Mouse (Mus musculus): ENCODE measurements at regions not wholly inside any gene's neighbourhood (a gene's known extent, or its start where the extent isn't known, plus 50 kb on each side); places are given as distances from the start of the nearest gene placed in this dataset.

DNA sequence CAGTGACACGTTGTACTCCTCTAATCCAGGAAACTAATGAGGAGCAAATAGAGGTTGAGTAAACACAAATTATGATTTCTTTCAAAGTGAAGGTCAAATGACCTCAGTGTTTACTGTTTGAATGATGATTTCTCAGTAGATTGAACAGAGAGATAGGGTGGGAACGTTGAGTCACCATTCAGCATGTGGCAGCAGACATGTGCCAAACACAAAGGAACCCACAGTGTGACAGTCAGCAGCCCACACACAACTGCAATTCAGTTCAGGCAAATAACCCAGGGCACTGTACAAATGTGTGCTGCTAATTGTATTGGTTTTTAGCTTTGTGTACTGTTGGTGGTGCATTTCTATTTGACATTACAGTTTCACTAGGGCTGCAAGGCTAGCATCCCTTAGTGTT lies 254.1 kb upstream of the Kirrel3 start:
- WGBS, result 28% methylated on average over 2 of the region's 2 CpGs
- ATAC-seq (ENCODE audit: insufficient read depth, low read depth) (no peak), DNase-seq (ENCODE audit: low spot score) (no peak)
- no peak overlapping the region for H3K4me2 ChIP-seq (ENCODE audit: low read depth, low read length)
- no peak overlapping the region for H3K9ac ChIP-seq (replicated peaks; ENCODE audit: low read depth, low read length)
- no peaks in the 10 kb centered on the region for H3K27me3 ChIP-seq (ENCODE audit: control insufficient read depth, insufficient read depth, low read length)
- H3K9me3 ChIP-seq (replicated peaks; ENCODE audit: control insufficient read depth, low read length), result no peaks in the 10 kb centered on the region
- no peaks in the 10 kb centered on the region for H3K36me3 ChIP-seq (replicated peaks; ENCODE audit: control insufficient read depth, insufficient read depth, low read length)
- no peak overlapping the region for H3K27ac ChIP-seq (ENCODE audit: low read depth)
- no peak overlapping the region for H3K4me3 ChIP-seq (ENCODE audit: low read depth, low read length)
- TF ChIP-seq EP300 (IDR thresholded peaks at IDR 0.05; ENCODE audit: low read depth) (no peak), CTCF (IDR thresholded peaks at IDR 0.05; ENCODE audit: low read depth) (no peak)
- H3K4me1 ChIP-seq (ENCODE audit: control insufficient read depth, insufficient read depth), result no peaks in the 10 kb centered on the region

DNA sequence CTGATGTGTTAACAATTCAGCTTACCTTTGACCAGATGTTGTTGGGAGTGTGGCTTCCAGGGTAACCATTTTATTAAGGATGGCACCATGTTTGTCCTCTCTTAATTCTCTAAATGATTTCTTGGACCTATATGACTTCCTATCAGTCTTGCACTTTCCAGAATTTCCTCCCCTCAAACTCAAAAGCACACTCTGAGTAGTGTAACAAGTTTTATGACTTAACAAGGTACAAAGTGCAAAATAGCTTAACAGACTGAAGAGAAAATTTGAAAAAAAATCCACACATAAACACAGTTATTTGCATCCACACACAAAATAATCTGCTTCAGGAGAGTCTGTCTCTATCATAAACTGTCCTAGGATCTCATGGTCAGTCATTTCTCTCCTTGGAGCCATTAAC lies 251.0 kb upstream of the Kirrel3 start:
- H3K27me3 ChIP-seq (ENCODE audit: control insufficient read depth, insufficient read depth, low read length), result no peaks in the 10 kb centered on the region
- DNase-seq (ENCODE audit: low spot score), result no peak
- H3K4me1 ChIP-seq (ENCODE audit: control insufficient read depth, insufficient read depth), result no peaks in the 10 kb centered on the region
- ATAC-seq (ENCODE audit: insufficient read depth, low read depth), result no peak
- no peak overlapping the region for H3K27ac ChIP-seq (ENCODE audit: low read depth)
- H3K9me3 ChIP-seq (replicated peaks; ENCODE audit: control insufficient read depth, low read length), result no peaks in the 10 kb centered on the region
- H3K36me3 ChIP-seq (replicated peaks; ENCODE audit: control insufficient read depth, insufficient read depth, low read length), result no peaks in the 10 kb centered on the region
- TF ChIP-seq EP300 (IDR thresholded peaks at IDR 0.05; ENCODE audit: low read depth) (no peak), CTCF (IDR thresholded peaks at IDR 0.05; ENCODE audit: low read depth) (no peak)
- H3K4me3 ChIP-seq (ENCODE audit: low read depth, low read length), result no peak overlapping the region
- H3K9ac ChIP-seq (replicated peaks; ENCODE audit: low read depth, low read length), result no peak overlapping the region
- no peak overlapping the region for H3K4me2 ChIP-seq (ENCODE audit: low read depth, low read length)

DNA sequence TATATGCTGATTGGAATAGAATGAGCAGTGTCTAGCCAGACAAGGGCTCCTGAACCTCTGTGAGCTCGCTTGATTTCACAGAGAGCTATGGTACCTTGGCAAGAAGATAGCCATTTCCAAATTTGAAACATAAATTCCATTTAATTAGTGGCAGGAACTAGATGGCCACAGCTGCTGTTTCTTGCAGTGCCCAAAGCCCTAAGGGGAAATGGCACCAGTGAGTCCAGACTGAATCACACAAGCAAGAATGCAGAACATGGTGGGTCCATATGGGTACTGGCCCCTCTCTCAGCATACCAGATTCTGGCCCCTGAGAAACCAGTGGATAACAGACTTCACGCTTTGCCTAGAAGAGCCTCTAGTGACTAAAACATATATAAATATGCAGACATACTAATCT lies 246.2 kb upstream of the Kirrel3 start:
- no peak overlapping the region for H3K4me3 ChIP-seq (ENCODE audit: low read depth, low read length)
- 76% methylated on average over 2 of the region's 2 CpGs for WGBS
- H3K9me3 ChIP-seq (replicated peaks; ENCODE audit: control insufficient read depth, low read length), result no peaks in the 10 kb centered on the region
- H3K36me3 ChIP-seq (replicated peaks; ENCODE audit: control insufficient read depth, insufficient read depth, low read length), result no peaks in the 10 kb centered on the region
- no peak overlapping the region for H3K9ac ChIP-seq (replicated peaks; ENCODE audit: low read depth, low read length)
- TF ChIP-seq CTCF (IDR thresholded peaks at IDR 0.05; ENCODE audit: low read depth) (no peak), EP300 (IDR thresholded peaks at IDR 0.05; ENCODE audit: low read depth) (no peak)
- no peaks in the 10 kb centered on the region for H3K27me3 ChIP-seq (ENCODE audit: control insufficient read depth, insufficient read depth, low read length)
- ATAC-seq (ENCODE audit: insufficient read depth, low read depth) (no peak), DNase-seq (ENCODE audit: low spot score) (no peak)
- no peak overlapping the region for H3K27ac ChIP-seq (ENCODE audit: low read depth)
- no peaks in the 10 kb centered on the region for H3K4me1 ChIP-seq (ENCODE audit: control insufficient read depth, insufficient read depth)
- H3K4me2 ChIP-seq (ENCODE audit: low read depth, low read length), result no peak overlapping the region

DNA sequence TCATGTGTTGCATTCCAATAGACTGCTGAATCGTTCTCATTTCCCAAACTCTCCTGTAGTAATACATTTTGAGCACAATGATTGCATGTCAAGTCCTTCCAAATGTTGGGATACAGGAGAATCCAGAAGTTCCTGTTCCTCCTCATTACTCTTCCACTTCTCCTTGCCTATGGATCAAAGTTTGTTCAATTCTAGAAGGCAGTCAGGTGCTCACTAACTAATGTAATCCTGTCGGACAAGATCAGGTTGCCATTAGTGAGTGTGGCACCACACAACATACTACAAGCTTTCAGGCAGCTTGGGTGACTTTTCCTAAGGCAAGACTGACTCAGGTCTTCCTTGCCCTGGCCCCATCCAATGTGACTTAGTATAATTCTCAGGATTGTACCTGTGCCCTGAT lies 242.0 kb upstream of the Kirrel3 start:
- 71% methylated on average over 2 of the region's 2 CpGs for WGBS
- H3K4me3 ChIP-seq (ENCODE audit: low read depth, low read length), result no peak overlapping the region
- ATAC-seq (ENCODE audit: insufficient read depth, low read depth), result no peak
- no peak for DNase-seq (ENCODE audit: low spot score)
- no peak overlapping the region for H3K4me2 ChIP-seq (ENCODE audit: low read depth, low read length)
- H3K9ac ChIP-seq (replicated peaks; ENCODE audit: low read depth, low read length), result no peak overlapping the region
- H3K36me3 ChIP-seq (replicated peaks; ENCODE audit: control insufficient read depth, insufficient read depth, low read length), result no peaks in the 10 kb centered on the region
- H3K27ac ChIP-seq (ENCODE audit: low read depth), result no peak overlapping the region
- no peaks in the 10 kb centered on the region for H3K4me1 ChIP-seq (ENCODE audit: control insufficient read depth, insufficient read depth)
- H3K27me3 ChIP-seq (ENCODE audit: control insufficient read depth, insufficient read depth, low read length), result no peaks in the 10 kb centered on the region
- no peak for TF ChIP-seq EP300 (IDR thresholded peaks at IDR 0.05; ENCODE audit: low read depth)
- H3K9me3 ChIP-seq (replicated peaks; ENCODE audit: control insufficient read depth, low read length), result no peaks in the 10 kb centered on the region

DNA sequence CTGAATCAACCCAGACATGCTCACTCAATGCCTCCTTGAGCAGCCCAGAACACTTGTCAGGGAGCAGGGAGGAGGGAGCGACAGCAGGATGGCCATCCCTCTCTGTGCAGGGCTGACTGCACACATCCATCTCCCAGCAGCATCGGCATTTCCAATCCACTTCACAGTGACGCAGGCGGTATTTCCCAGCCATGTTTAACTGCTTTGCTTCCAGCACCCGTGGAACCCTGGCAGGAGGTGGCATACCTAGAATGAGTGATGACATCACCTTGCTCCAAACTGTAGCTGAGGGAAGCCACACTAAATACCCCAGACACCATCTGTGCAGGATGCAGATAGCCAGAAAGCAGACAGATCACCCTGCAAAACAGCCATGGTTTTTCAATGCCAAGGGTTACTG lies 241.1 kb upstream of the Kirrel3 start:
- no peak for ATAC-seq (ENCODE audit: insufficient read depth, low read depth)
- H3K4me2 ChIP-seq (ENCODE audit: low read depth, low read length), result no peak overlapping the region
- 67% methylated on average over 5 of the region's 5 CpGs for WGBS
- H3K9ac ChIP-seq (replicated peaks; ENCODE audit: low read depth, low read length), result no peak overlapping the region
- no peak for DNase-seq (ENCODE audit: low spot score)
- no peaks in the 10 kb centered on the region for H3K4me1 ChIP-seq (ENCODE audit: control insufficient read depth, insufficient read depth)
- TF ChIP-seq CTCF (IDR thresholded peaks at IDR 0.05; ENCODE audit: low read depth) (no peak), EP300 (IDR thresholded peaks at IDR 0.05; ENCODE audit: low read depth) (no peak)
- no peak overlapping the region for H3K27ac ChIP-seq (ENCODE audit: low read depth)
- no peaks in the 10 kb centered on the region for H3K9me3 ChIP-seq (replicated peaks; ENCODE audit: control insufficient read depth, low read length)
- no peak overlapping the region for H3K4me3 ChIP-seq (ENCODE audit: low read depth, low read length)
- no peaks in the 10 kb centered on the region for H3K36me3 ChIP-seq (replicated peaks; ENCODE audit: control insufficient read depth, insufficient read depth, low read length)
- H3K27me3 ChIP-seq (ENCODE audit: control insufficient read depth, insufficient read depth, low read length), result no peaks in the 10 kb centered on the region

DNA sequence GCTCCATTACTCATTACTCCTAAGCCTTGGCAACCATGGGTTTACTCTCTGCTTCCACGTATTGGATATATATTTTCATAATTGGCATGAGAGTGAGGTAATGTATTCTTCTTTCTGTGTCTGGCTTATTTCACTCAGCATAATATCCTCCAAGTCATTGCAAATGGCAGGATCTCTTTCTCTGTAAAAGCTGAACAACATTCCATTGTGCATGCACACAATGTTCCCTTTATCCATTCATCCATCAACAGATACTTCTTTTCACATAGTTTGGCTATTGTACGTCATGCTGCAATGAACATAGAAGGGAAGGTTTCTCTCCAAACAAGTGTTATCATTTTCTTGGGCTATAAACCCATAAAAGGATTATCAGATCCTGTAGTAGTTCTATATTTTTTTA lies 232.9 kb upstream of the Kirrel3 start:
- Histone ChIP-seq H3K4me1 (ENCODE audit: control insufficient read depth, insufficient read depth) (no peaks in the 10 kb centered on the region), H3K27ac (ENCODE audit: low read depth) (no peak overlapping the region), H3K4me2 (ENCODE audit: low read depth, low read length) (no peak overlapping the region), H3K4me3 (ENCODE audit: low read depth, low read length) (no peak overlapping the region), H3K9me3 (replicated peaks; ENCODE audit: control insufficient read depth, low read length) (no peaks in the 10 kb centered on the region), H3K9ac (replicated peaks; ENCODE audit: low read depth, low read length) (no peak overlapping the region), H3K36me3 (replicated peaks; ENCODE audit: control insufficient read depth, insufficient read depth, low read length) (no peaks in the 10 kb centered on the region), H3K27me3 (ENCODE audit: control insufficient read depth, insufficient read depth, low read length) (no peaks in the 10 kb centered on the region)
- WGBS, result 67% methylated on average over 2 of the region's 2 CpGs
- DNase-seq (ENCODE audit: low spot score), result no peak
- no peak for TF ChIP-seq CTCF (IDR thresholded peaks at IDR 0.05; ENCODE audit: low read depth)
- no peak for TF ChIP-seq EP300 (IDR thresholded peaks at IDR 0.05; ENCODE audit: low read depth)
- no peak for ATAC-seq (ENCODE audit: insufficient read depth, low read depth)

Data from heart, postnatal 0 days (tissue).